Mouse (Mus musculus) hindbrain, embryonic 16.5 days (tissue): ENCODE data around the gene Rasl10a. TPM values are rescaled to one million over a fixed set of nuclear protein-coding genes. Genes with fewer than 3 reads are reported as not detected.

Experiments
- ATAC-seq: fragments of 200-750 bp; cut with Nextera tagmentation; 2 replicates; pipeline ENCODE4 v1.8.0; 2017; ENCODE audit warnings: moderate TSS enrichment, moderate library complexity
- H3K27ac ChIP-seq: fragments of 300-500 bp; sonication (generic); 2 replicates; pipeline ENCODE4 v1.5.1; 2014; ENCODE audit warnings: low read depth, mild to moderate bottlenecking, control low read depth, low read length, moderate library complexity
- H3K27me3 ChIP-seq: fragments of 300-500 bp; sonication (generic); replicated peaks from 2 replicates; pipeline ENCODE4 v1.6.1; 2014; ENCODE audit warnings: low read length; ENCODE audit not compliant: control insufficient read depth, insufficient read depth
- H3K36me3 ChIP-seq: fragments of 300-500 bp; sonication (generic); 2 replicates; pipeline ENCODE4 v1.6.1; 2014; ENCODE audit warnings: mild to moderate bottlenecking, low read length, moderate library complexity, mixed read lengths; ENCODE audit not compliant: control insufficient read depth, insufficient read depth
- H3K4me1 ChIP-seq: fragments of 300-500 bp; sonication (generic); 2 replicates; pipeline ENCODE4 v1.6.1; 2014; ENCODE audit warnings: low read depth, low read length; ENCODE audit not compliant: control insufficient read depth, insufficient read depth
- H3K4me2 ChIP-seq: fragments of 300-500 bp; sonication (generic); 2 replicates; pipeline ENCODE4 v1.6.1; 2014; ENCODE audit warnings: mild to moderate bottlenecking, low read length, control low read depth, moderate library complexity
- H3K4me3 ChIP-seq: fragments of 300-500 bp; sonication (generic); 2 replicates; pipeline ENCODE4 v1.5.1; 2014; ENCODE audit warnings: mild to moderate bottlenecking, low read length, control low read depth, moderate library complexity
- H3K9ac ChIP-seq: fragments of 300-500 bp; sonication (generic); 2 replicates; pipeline ENCODE4 v1.6.1; 2014; ENCODE audit warnings: low read depth, mild to moderate bottlenecking, control low read depth, low read length, moderate library complexity
- H3K9me3 ChIP-seq: fragments of 300-500 bp; sonication (generic); 2 replicates; pipeline ENCODE4 v1.6.1; 2014; ENCODE audit warnings: mild to moderate bottlenecking, low read length, moderate library complexity; ENCODE audit not compliant: control insufficient read depth
- WGBS: fragments of 180-500 bp; shearing (Covaris S2); extraction: QIAGEN DNeasy Blood & Tissue Kit; methylation state at CpG from one replicate; pipeline ENCODE4 v1.1.7; 2014; 5-methylcytosine and 5-hydroxymethylcytosine counted together
- polyA plus RNA-seq: library from polyadenylated mRNA; unstranded; fragments of >200 nt; fragmentation: Nextera tagmentation; extraction: Ambion mirVana; gene quantifications from 2 replicates; pipeline ENCODE4 v1.2.1, GENCODE M21; 2015

Gene Rasl10a
- polyA plus RNA-seq, 1 experiment from 2014 or later, result 2.0 TPM

- Histone ChIP-seq H3K4me2 (no peak overlapping the region), H3K4me3 (no peak overlapping the region), H3K9ac (no peak overlapping the region), H3K9me3 (no peaks in the 10 kb centered on the region), H3K27ac (no peak overlapping the region), H3K4me1 (peaks cover 42% of the 10 kb centered on the region), H3K36me3 (0 out of 2 replicates have a peak, but pooled peaks cover 4% of the 10 kb centered on the region), H3K27me3 (peaks cover 55% of the 10 kb centered on the region)
- WGBS, result 24% methylated on average over 14 of the region's 14 CpGs
- ATAC-seq, result no peak
These were observed 1.3 kb downstream of the Rasl10a start for GRCm38 (mm10) chr11:5059230-5059629.

DNA sequence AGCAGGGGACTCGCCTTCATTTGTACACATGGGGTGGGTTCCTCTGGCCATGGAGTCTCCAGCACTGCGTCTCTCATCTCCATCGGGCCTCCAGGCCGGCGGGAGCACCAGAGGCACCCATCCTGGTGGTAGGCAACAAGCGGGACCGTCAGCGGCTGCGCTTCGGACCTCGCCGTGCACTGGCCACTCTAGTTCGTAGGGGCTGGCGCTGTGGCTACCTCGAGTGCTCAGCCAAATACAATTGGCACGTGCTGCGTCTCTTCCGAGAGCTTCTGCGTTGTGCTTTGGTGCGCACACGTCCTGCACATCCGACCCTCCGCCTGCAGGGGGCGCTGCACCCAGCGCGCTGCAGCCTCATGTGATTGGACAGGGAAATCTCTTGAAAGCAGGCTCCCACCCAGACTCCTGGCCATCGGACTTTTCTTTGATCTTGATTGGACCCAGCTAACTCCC is 1.8 kb downstream of the Rasl10a start:
- 10% methylated on average over 27 of the region's 27 CpGs for WGBS
- Histone ChIP-seq H3K36me3 (0 out of 2 replicates have a peak, but pooled peaks cover 4% of the 10 kb centered on the region), H3K27me3 (peaks cover 55% of the 10 kb centered on the region), H3K4me2 (no peak overlapping the region), H3K9me3 (no peaks in the 10 kb centered on the region), H3K27ac (no peak overlapping the region), H3K4me1 (peaks cover 47% of the 10 kb centered on the region), H3K9ac (no peak overlapping the region), H3K4me3 (no peak overlapping the region)
- ATAC-seq, result no peak

DNA sequence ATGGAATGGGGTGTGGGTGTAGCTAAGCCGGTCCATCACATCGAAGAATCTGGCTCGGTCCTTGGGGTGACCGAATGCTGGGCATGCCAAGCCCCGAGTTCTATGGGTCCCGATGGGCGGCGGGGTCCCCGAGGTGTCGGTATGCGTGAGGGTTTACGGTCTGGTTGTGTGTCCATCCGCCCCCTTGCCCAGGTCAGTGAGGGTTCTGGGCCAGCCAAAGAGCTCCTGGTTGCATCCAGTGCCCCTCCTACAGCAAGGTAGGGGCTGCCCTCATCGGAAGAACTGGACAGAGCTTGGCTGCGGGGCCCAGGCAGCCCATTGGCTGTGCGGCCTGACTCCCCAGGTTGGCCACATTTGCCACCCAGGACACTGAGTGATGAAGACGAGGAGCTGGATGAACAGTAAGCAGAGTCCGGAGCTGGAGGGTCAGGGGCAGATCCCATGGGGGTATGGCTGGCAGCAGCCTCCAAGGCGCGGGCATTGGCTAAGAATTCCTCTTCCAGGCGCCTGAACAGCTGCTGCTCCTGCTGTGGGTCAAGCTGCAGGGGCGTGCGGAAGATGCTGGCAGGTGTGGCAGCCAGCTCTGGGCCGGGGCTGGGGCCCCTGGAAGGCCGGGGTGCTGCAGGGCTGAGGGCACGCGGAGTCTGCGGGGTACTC is 3.0 kb downstream of the Rasl10a start:
- Histone ChIP-seq H3K27ac (no peak overlapping the region), H3K27me3 (peaks cover 54% of the 10 kb centered on the region), H3K4me2 (peak overlapping the region; percentile 60), H3K9ac (no peak overlapping the region; the same call in 1 of the 2 replicates), H3K36me3 (0 out of 2 replicates have a peak, but pooled peaks cover 4% of the 10 kb centered on the region), H3K9me3 (no peaks in the 10 kb centered on the region), H3K4me3 (peak overlapping the region; percentile 33; the same call in 1 of the 2 replicates), H3K4me1 (peaks cover 48% of the 10 kb centered on the region)
- 54% methylated on average over 26 of the region's 28 CpGs for WGBS
- ATAC-seq, result no peak

DNA sequence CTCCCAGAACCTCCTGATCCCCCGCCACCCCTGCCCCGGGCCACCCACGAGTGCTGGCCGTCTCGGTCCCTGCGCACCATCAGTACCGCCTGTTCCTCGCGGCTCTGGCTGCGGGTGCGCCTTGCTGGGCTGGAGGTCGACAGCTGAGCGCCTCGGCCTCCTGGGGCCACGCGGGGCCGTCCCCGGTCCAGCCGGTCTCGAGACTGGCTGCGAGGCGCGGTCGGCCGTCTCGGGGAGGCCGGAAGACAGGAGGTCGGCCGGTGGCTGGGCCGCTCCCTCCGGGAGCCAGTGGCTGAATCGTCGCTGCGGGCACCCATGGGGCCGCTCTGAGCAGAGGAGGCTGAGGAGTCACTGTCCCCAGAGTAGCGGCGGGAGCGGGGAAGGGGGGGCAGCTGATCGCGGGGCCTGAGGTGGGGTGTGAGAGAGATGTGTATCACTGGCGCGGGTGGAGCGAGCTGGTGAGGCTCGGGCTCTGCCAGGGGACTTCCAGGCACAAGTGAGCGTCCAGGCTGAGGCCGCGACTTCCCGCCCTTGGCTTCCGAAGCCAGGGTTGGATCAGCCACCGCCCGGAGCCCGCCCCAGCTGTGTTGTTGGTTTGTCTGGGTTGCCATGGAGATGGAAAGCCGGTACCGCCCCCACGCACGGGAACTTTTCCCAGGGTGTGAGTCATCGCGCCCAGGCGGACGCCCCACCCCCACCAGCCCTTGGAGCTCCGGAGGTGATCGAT is 3.6 kb downstream of the Rasl10a start:
- peak; percentile 1; the same call in 1 of the 2 replicates for ATAC-seq
- Histone ChIP-seq H3K27me3 (peaks cover 51% of the 10 kb centered on the region), H3K4me3 (peak overlapping the region; percentile 33), H3K4me1 (peaks cover 48% of the 10 kb centered on the region), H3K4me2 (peak overlapping the region; percentile 60), H3K9me3 (no peaks in the 10 kb centered on the region), H3K27ac (no peak overlapping the region), H3K9ac (peak overlapping the region; percentile 44), H3K36me3 (0 out of 2 replicates have a peak, but pooled peaks cover 4% of the 10 kb centered on the region)
- 7% methylated on average over 60 of the region's 62 CpGs for WGBS

GRCm38 (mm10) chr11:5062326-5062725 is 4.4 kb downstream of the Rasl10a start:
- H3K9ac ChIP-seq, result no peak overlapping the region
- peak overlapping the region; percentile 33 for H3K4me3 ChIP-seq
- no peak overlapping the region for H3K27ac ChIP-seq
- 20% methylated on average over 13 of the region's 13 CpGs for WGBS
- peak overlapping the region; percentile 60 for H3K4me2 ChIP-seq
- 0 out of 2 replicates have a peak, but pooled peaks cover 4% of the 10 kb centered on the region for H3K36me3 ChIP-seq
- H3K9me3 ChIP-seq, result no peaks in the 10 kb centered on the region
- peaks cover 44% of the 10 kb centered on the region for H3K27me3 ChIP-seq
- H3K4me1 ChIP-seq, result peaks cover 48% of the 10 kb centered on the region
- ATAC-seq, result no peak

- no peak overlapping the region for H3K27ac ChIP-seq
- no peak overlapping the region for H3K9ac ChIP-seq
- WGBS, result 66% methylated on average over 13 of the region's 13 CpGs
- peaks cover 45% of the 10 kb centered on the region for H3K4me1 ChIP-seq
- peak overlapping the region; percentile 90; the same call in 1 of the 2 replicates for H3K4me2 ChIP-seq
- ATAC-seq, result no peak
- H3K36me3 ChIP-seq, result peaks cover 7% of the 10 kb centered on the region
- H3K4me3 ChIP-seq, result 0 out of 2 replicates have a peak overlapping the region, but pooled peaks have one; percentile 6
- no peaks in the 10 kb centered on the region for H3K9me3 ChIP-seq
- peaks cover 43% of the 10 kb centered on the region for H3K27me3 ChIP-seq
These were observed 5.1 kb downstream of the Rasl10a start for GRCm38 (mm10) chr11:5062860-5063505.

- peak overlapping the region; percentile 90 for H3K4me2 ChIP-seq
- H3K4me1 ChIP-seq, result peaks cover 41% of the 10 kb centered on the region
- WGBS, result 50% methylated on average over 31 of the region's 31 CpGs
- peak overlapping the region; percentile 73 for H3K9ac ChIP-seq
- H3K27ac ChIP-seq, result no peak overlapping the region
- no peaks in the 10 kb centered on the region for H3K9me3 ChIP-seq
- peaks cover 14% of the 10 kb centered on the region for H3K36me3 ChIP-seq
- peaks cover 41% of the 10 kb centered on the region for H3K27me3 ChIP-seq
- H3K4me3 ChIP-seq, result peak overlapping the region; percentile 64
- no peak for ATAC-seq
These were observed 5.8 kb downstream of the Rasl10a start for GRCm38 (mm10) chr11:5063561-5064281.

DNA sequence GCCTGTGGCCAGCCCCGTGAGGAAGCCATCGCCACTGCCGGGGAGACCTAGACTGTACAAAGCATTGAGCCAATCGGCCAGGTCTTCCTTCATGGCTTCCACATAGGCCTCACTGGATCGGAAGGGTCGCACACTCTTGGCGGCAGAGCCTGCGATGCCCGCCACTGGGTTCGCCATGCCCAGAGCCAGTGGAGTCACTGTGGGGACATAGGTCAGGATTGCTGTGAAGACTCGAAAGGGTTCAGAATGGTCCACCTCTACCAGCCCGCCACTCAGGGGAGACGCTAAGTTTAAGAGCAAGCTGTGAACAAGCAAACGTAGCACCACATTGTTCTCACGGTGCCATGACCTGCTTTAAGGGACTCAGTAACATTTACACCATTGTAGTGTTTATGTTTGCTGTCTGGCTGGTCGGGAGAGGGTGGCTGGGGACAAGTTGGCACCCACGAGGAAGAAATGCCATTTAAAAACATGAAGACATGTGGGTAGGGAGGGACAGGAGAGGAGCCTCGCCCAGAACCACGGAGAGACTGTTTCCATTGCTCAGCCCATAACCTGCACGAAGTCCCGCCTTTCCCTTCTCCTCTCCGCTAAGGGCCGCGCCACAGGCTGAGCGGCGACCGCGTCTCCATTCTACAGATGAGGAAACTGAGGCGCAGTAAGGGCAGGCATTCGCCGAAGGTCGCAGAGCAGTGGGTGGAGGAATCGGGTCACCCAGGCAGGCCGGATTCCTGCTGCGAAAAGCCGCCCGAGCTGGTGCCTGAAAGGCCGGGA is 6.5 kb downstream of the Rasl10a start:
- peak overlapping the region; percentile 90 for H3K4me2 ChIP-seq
- H3K4me1 ChIP-seq, result peaks cover 40% of the 10 kb centered on the region
- peak overlapping the region; percentile 64 for H3K4me3 ChIP-seq
- 12% methylated on average over 38 of the region's 38 CpGs for WGBS
- ATAC-seq, result 0 out of 2 replicates have a peak, but pooled peaks have one; percentile 0
- H3K27me3 ChIP-seq, result peaks cover 36% of the 10 kb centered on the region
- H3K9me3 ChIP-seq, result no peaks in the 10 kb centered on the region
- H3K9ac ChIP-seq, result peak overlapping the region; percentile 73
- H3K36me3 ChIP-seq, result peaks cover 22% of the 10 kb centered on the region
- no peak overlapping the region for H3K27ac ChIP-seq
